Mouse (Mus musculus): ENCODE results near the gene Cacna1d. TPM values are rescaled to one million over a fixed set of nuclear protein-coding genes. Genes with fewer than 3 reads are reported as not detected.

The Cacna1d gene
- polyA plus RNA-seq, 1 experiment from 2014 or later, result 11.5 TPM

- Histone ChIP-seq H3K4me2 (no peak overlapping the region), H3K9ac (replicated peaks) (no peak overlapping the region), H3K4me1 (peaks cover 26% of the 10 kb centered on the region), H3K4me3 (replicated peaks) (no peak overlapping the region), H3K27ac (replicated peaks) (no peak overlapping the region), H3K9me3 (replicated peaks) (no peaks in the 10 kb centered on the region), H3K27me3 (replicated peaks) (no peaks in the 10 kb centered on the region), H3K36me3 (no peaks in the 10 kb centered on the region)
- no peak for ATAC-seq (ENCODE audit: low FRiP score)
- WGBS, result 80% methylated on average over 2 of the region's 2 CpGs
Measured at GRCm38 (mm10) chr14:30252824-30253223, 238.4 kb downstream of the Cacna1d start.

GRCm38 (mm10) chr14:30251351-30251750 lies 239.9 kb downstream of the Cacna1d start:
- no peaks in the 10 kb centered on the region for H3K36me3 ChIP-seq
- no peak overlapping the region for H3K27ac ChIP-seq (replicated peaks)
- WGBS, result 93% methylated on average over 5 of the region's 5 CpGs
- H3K9ac ChIP-seq (replicated peaks), result no peak overlapping the region
- no peaks in the 10 kb centered on the region for H3K27me3 ChIP-seq (replicated peaks)
- H3K4me2 ChIP-seq, result no peak overlapping the region
- H3K4me1 ChIP-seq, result peaks cover 19% of the 10 kb centered on the region
- no peak overlapping the region for H3K4me3 ChIP-seq (replicated peaks)
- ATAC-seq (ENCODE audit: low FRiP score), result no peak
- H3K9me3 ChIP-seq (replicated peaks), result no peaks in the 10 kb centered on the region

GRCm38 (mm10) chr14:30249591-30249990 lies 241.7 kb downstream of the Cacna1d start:
- Histone ChIP-seq H3K9me3 (replicated peaks) (no peaks in the 10 kb centered on the region), H3K36me3 (no peaks in the 10 kb centered on the region), H3K4me2 (no peak overlapping the region), H3K27ac (replicated peaks) (no peak overlapping the region), H3K9ac (replicated peaks) (no peak overlapping the region), H3K27me3 (replicated peaks) (no peaks in the 10 kb centered on the region), H3K4me1 (0 out of 2 replicates have a peak, but pooled peaks cover 4% of the 10 kb centered on the region), H3K4me3 (replicated peaks) (no peak overlapping the region)
- ATAC-seq (ENCODE audit: low FRiP score), result no peak
- 90% methylated on average over 4 of the region's 4 CpGs for WGBS

GRCm38 (mm10) chr14:30248811-30249210 lies 242.4 kb downstream of the Cacna1d start:
- H3K4me1 ChIP-seq, result 0 out of 2 replicates have a peak, but pooled peaks cover 4% of the 10 kb centered on the region
- H3K27ac ChIP-seq (replicated peaks), result no peak overlapping the region
- no peak overlapping the region for H3K4me2 ChIP-seq
- no peak for ATAC-seq (ENCODE audit: low FRiP score)
- no peaks in the 10 kb centered on the region for H3K9me3 ChIP-seq (replicated peaks)
- WGBS, result 71% methylated on average over 4 of the region's 4 CpGs
- H3K4me3 ChIP-seq (replicated peaks), result no peak overlapping the region
- H3K36me3 ChIP-seq, result no peaks in the 10 kb centered on the region
- no peaks in the 10 kb centered on the region for H3K27me3 ChIP-seq (replicated peaks)
- no peak overlapping the region for H3K9ac ChIP-seq (replicated peaks)

GRCm38 (mm10) chr14:30248121-30248520 lies 243.1 kb downstream of the Cacna1d start:
- Histone ChIP-seq H3K4me1 (0 out of 2 replicates have a peak, but pooled peaks cover 4% of the 10 kb centered on the region), H3K4me2 (no peak overlapping the region), H3K27me3 (replicated peaks) (no peaks in the 10 kb centered on the region), H3K27ac (replicated peaks) (peak overlapping the region; percentile 9; the same call in 1 of the 2 replicates), H3K9me3 (replicated peaks) (no peaks in the 10 kb centered on the region), H3K4me3 (replicated peaks) (no peak overlapping the region), H3K36me3 (no peaks in the 10 kb centered on the region), H3K9ac (replicated peaks) (no peak overlapping the region)
- no peak for ATAC-seq (ENCODE audit: low FRiP score)
- WGBS, result 56% methylated on average over 8 of the region's 8 CpGs

- H3K9me3 ChIP-seq (replicated peaks), result no peaks in the 10 kb centered on the region
- 0 out of 2 replicates have a peak, but pooled peaks cover 4% of the 10 kb centered on the region for H3K4me1 ChIP-seq
- no peak overlapping the region for H3K9ac ChIP-seq (replicated peaks)
- WGBS, result 85% methylated on average over 4 of the region's 4 CpGs
- no peaks in the 10 kb centered on the region for H3K36me3 ChIP-seq
- no peak overlapping the region for H3K4me2 ChIP-seq
- H3K27ac ChIP-seq (replicated peaks), result no peak overlapping the region
- no peaks in the 10 kb centered on the region for H3K27me3 ChIP-seq (replicated peaks)
- no peak for ATAC-seq (ENCODE audit: low FRiP score)
- H3K4me3 ChIP-seq (replicated peaks), result no peak overlapping the region
Measured at GRCm38 (mm10) chr14:30247606-30248005, 243.6 kb downstream of the Cacna1d start.

- 91% methylated on average over 5 of the region's 5 CpGs for WGBS
- H3K27me3 ChIP-seq (replicated peaks), result no peaks in the 10 kb centered on the region
- no peak overlapping the region for H3K27ac ChIP-seq (replicated peaks)
- H3K9me3 ChIP-seq (replicated peaks), result no peaks in the 10 kb centered on the region
- H3K4me1 ChIP-seq, result 0 out of 2 replicates have a peak, but pooled peaks cover 7% of the 10 kb centered on the region
- H3K4me2 ChIP-seq, result no peak overlapping the region
- no peak overlapping the region for H3K9ac ChIP-seq (replicated peaks)
- no peaks in the 10 kb centered on the region for H3K36me3 ChIP-seq
- no peak for ATAC-seq (ENCODE audit: low FRiP score)
- no peak overlapping the region for H3K4me3 ChIP-seq (replicated peaks)
Measured at GRCm38 (mm10) chr14:30244776-30245175, 246.5 kb downstream of the Cacna1d start.

- WGBS, result 85% methylated on average over 3 of the region's 3 CpGs
- no peak for ATAC-seq (ENCODE audit: low FRiP score)
- Histone ChIP-seq H3K4me1 (0 out of 2 replicates have a peak, but pooled peaks cover 3% of the 10 kb centered on the region), H3K9ac (replicated peaks) (no peak overlapping the region), H3K4me3 (replicated peaks) (no peak overlapping the region), H3K36me3 (no peaks in the 10 kb centered on the region), H3K4me2 (no peak overlapping the region), H3K9me3 (replicated peaks) (no peaks in the 10 kb centered on the region), H3K27me3 (replicated peaks) (no peaks in the 10 kb centered on the region), H3K27ac (replicated peaks) (no peak overlapping the region)
Measured at GRCm38 (mm10) chr14:30242818-30243205, 248.4 kb downstream of the Cacna1d start.

GRCm38 (mm10) chr14:30242166-30242817 lies 249.0 kb downstream of the Cacna1d start:
- no peak for ATAC-seq (ENCODE audit: low FRiP score)
- H3K27me3 ChIP-seq (replicated peaks), result no peaks in the 10 kb centered on the region
- no peaks in the 10 kb centered on the region for H3K9me3 ChIP-seq (replicated peaks)
- no peaks in the 10 kb centered on the region for H3K36me3 ChIP-seq
- no peak overlapping the region for H3K9ac ChIP-seq (replicated peaks)
- H3K4me1 ChIP-seq, result 0 out of 2 replicates have a peak, but pooled peaks cover 3% of the 10 kb centered on the region
- no peak overlapping the region for H3K4me2 ChIP-seq
- WGBS, result 92% methylated on average over 13 of the region's 13 CpGs
- no peak overlapping the region for H3K4me3 ChIP-seq (replicated peaks)
- no peak overlapping the region for H3K27ac ChIP-seq (replicated peaks)

- H3K4me2 ChIP-seq, result no peak overlapping the region
- WGBS, result 78% methylated on average over 7 of the region's 7 CpGs
- no peak overlapping the region for H3K4me3 ChIP-seq (replicated peaks)
- H3K27ac ChIP-seq (replicated peaks), result no peak overlapping the region
- H3K9ac ChIP-seq (replicated peaks), result no peak overlapping the region
- no peaks in the 10 kb centered on the region for H3K9me3 ChIP-seq (replicated peaks)
- H3K27me3 ChIP-seq (replicated peaks), result no peaks in the 10 kb centered on the region
- ATAC-seq (ENCODE audit: low FRiP score), result no peak
- H3K4me1 ChIP-seq, result 0 out of 2 replicates have a peak, but pooled peaks cover 3% of the 10 kb centered on the region
- H3K36me3 ChIP-seq, result no peaks in the 10 kb centered on the region
Measured at GRCm38 (mm10) chr14:30240916-30241515, 250.2 kb downstream of the Cacna1d start.

- H3K4me1 ChIP-seq, result 0 out of 2 replicates have a peak, but pooled peaks cover 3% of the 10 kb centered on the region
- H3K9ac ChIP-seq (replicated peaks), result no peak overlapping the region
- no peaks in the 10 kb centered on the region for H3K9me3 ChIP-seq (replicated peaks)
- no peak for ATAC-seq (ENCODE audit: low FRiP score)
- no peaks in the 10 kb centered on the region for H3K27me3 ChIP-seq (replicated peaks)
- H3K4me2 ChIP-seq, result no peak overlapping the region
- H3K27ac ChIP-seq (replicated peaks), result no peak overlapping the region
- H3K36me3 ChIP-seq, result no peaks in the 10 kb centered on the region
- 89% methylated on average over 5 of the region's 5 CpGs for WGBS
- no peak overlapping the region for H3K4me3 ChIP-seq (replicated peaks)
Measured at GRCm38 (mm10) chr14:30238807-30239206, 252.4 kb downstream of the Cacna1d start.

GRCm38 (mm10) chr14:30225161-30225560 lies 266.1 kb downstream of the Cacna1d start:
- Histone ChIP-seq H3K9ac (replicated peaks) (no peak overlapping the region), H3K4me3 (replicated peaks) (no peak overlapping the region), H3K27ac (replicated peaks) (no peak overlapping the region), H3K4me2 (no peak overlapping the region), H3K4me1 (no peaks in the 10 kb centered on the region), H3K36me3 (peaks cover 2% of the 10 kb centered on the region; the same call in 1 of the 2 replicates), H3K27me3 (replicated peaks) (no peaks in the 10 kb centered on the region), H3K9me3 (replicated peaks) (no peaks in the 10 kb centered on the region)
- WGBS, result 81% methylated on average over 5 of the region's 5 CpGs
- no peak for ATAC-seq (ENCODE audit: low FRiP score)
